Mouse (Mus musculus): ENCODE data around the gene Fbp1. TPM values are rescaled to one million over a fixed set of nuclear protein-coding genes. Genes with fewer than 3 reads are reported as not detected.
"Not testable (repeated sequence)": the region's sequence is repeated elsewhere in the genome, so short reads cannot be mapped to it uniquely, and the experiment has no call there.

The Fbp1 gene
- total RNA-seq, 2 experiments from 2014 or later = 4.0 to 5.9 TPM

GRCm38 (mm10) chr13:62856850-62857249 lies 31.2 kb downstream of the Fbp1 start:
- ATAC-seq (replicated peaks; ENCODE audit: low FRiP score, poor library complexity, severe bottlenecking) = no peak

- ATAC-seq (replicated peaks; ENCODE audit: low FRiP score, poor library complexity, severe bottlenecking) = peak; percentile 52; the same call in 1 of the 2 replicates
Measured at GRCm38 (mm10) chr13:62856305-62856675, 31.8 kb downstream of the Fbp1 start.

GRCm38 (mm10) chr13:62855396-62856304 lies 32.4 kb downstream of the Fbp1 start:
- no peak for ATAC-seq (replicated peaks; ENCODE audit: low FRiP score, poor library complexity, severe bottlenecking)

GRCm38 (mm10) chr13:62854666-62855065 lies 33.4 kb downstream of the Fbp1 start:
- ATAC-seq (replicated peaks; ENCODE audit: low FRiP score, poor library complexity, severe bottlenecking) = no peak

- ATAC-seq (replicated peaks; ENCODE audit: low FRiP score, poor library complexity, severe bottlenecking) = no peak
Measured at GRCm38 (mm10) chr13:62833341-62833740, 54.7 kb downstream of the Fbp1 start.

GRCm38 (mm10) chr13:62832239-62832638 lies 55.8 kb downstream of the Fbp1 start:
- ATAC-seq (replicated peaks; ENCODE audit: low FRiP score, poor library complexity, severe bottlenecking) = no peak

- ATAC-seq (replicated peaks; ENCODE audit: low FRiP score, poor library complexity, severe bottlenecking) = not testable (repeated sequence)
Measured at GRCm38 (mm10) chr13:62815705-62816104, 72.4 kb downstream of the Fbp1 start.

Other genes with a start within 250 kb of the Fbp1 start
- gene Platr25, start 127.6 kb downstream of the Fbp1 start, total RNA-seq (2015; ENCODE audit: low replicate concordance) = 8.0 and 10.1 TPM in 2 replicates
- 7.8 and 10.3 TPM in 2 replicates for gene Platr25, start 127.6 kb downstream of the Fbp1 start, total RNA-seq (2017; ENCODE audit: low replicate concordance)
- gene Gm5141, start 102.5 kb downstream of the Fbp1 start, total RNA-seq (2015; ENCODE audit: low replicate concordance) = 0.72 and 1.3 TPM in 2 replicates
- gene Gm5141, start 102.5 kb downstream of the Fbp1 start, total RNA-seq (2017; ENCODE audit: low replicate concordance) = 0.77 TPM in 1 of 2 replicates, not detected in the other
- gene Fbp2, start 29.9 kb downstream of the Fbp1 start, total RNA-seq (2015; ENCODE audit: low replicate concordance) = not detected in 2 replicates
- not detected in 2 replicates for gene Fbp2, start 29.9 kb downstream of the Fbp1 start, total RNA-seq (2017; ENCODE audit: low replicate concordance)
- gene 2010111I01Rik, start 76.6 kb upstream of the Fbp1 start, total RNA-seq (2015; ENCODE audit: low replicate concordance) = 5.9 and 11.9 TPM in 2 replicates
- gene 2010111I01Rik, start 76.6 kb upstream of the Fbp1 start, total RNA-seq (2017; ENCODE audit: low replicate concordance) = 19.9 and 28.4 TPM in 2 replicates

All from erythroid progenitor cell, adult 5-6 weeks (primary cell).